Mouse (Mus musculus) forebrain, embryonic 11.5 days (tissue): ENCODE measurements around the gene Cacna2d4. TPM values are rescaled to one million over a fixed set of nuclear protein-coding genes. Genes with fewer than 3 reads are reported as not detected.
A peak's percentile ranks its signal among the peaks of the same experiment; 100 is the strongest.

Experiments
- ATAC-seq: fragments of 200-750 bp; cut with Nextera tagmentation; replicated peaks from 2 replicates; pipeline ENCODE4 v1.8.0; 2017; ENCODE audit warnings: moderate TSS enrichment; ENCODE audit not compliant: low FRiP score
- DNase-seq: peaks from one replicate; pipeline ENCODE4 v3.0.0-alpha.2; 2017; ENCODE audit warnings: low spot score
- H3K27ac ChIP-seq: fragments of 300-500 bp; sonication (generic); 2 replicates; pipeline ENCODE4 v1.5.1; 2014; ENCODE audit warnings: low read depth, low read length
- H3K27me3 ChIP-seq: fragments of 300-500 bp; sonication (generic); 2 replicates; pipeline ENCODE4 v1.6.1; 2014; ENCODE audit warnings: mild to moderate bottlenecking, low read length, mixed read lengths; ENCODE audit not compliant: control insufficient read depth, insufficient read depth
- H3K36me3 ChIP-seq: fragments of 300-500 bp; sonication (generic); 2 replicates; pipeline ENCODE4 v1.6.1; 2014; ENCODE audit warnings: mild to moderate bottlenecking, low read length, moderate library complexity, mixed read lengths; ENCODE audit not compliant: control insufficient read depth, insufficient read depth
- H3K4me1 ChIP-seq: fragments of 300-500 bp; sonication (generic); replicated peaks from 2 replicates; pipeline ENCODE4 v1.6.1; 2014; ENCODE audit warnings: low read length, mixed read lengths; ENCODE audit not compliant: control insufficient read depth, insufficient read depth
- H3K4me2 ChIP-seq: fragments of 300-500 bp; sonication (generic); 2 replicates; pipeline ENCODE4 v1.6.1; 2014; ENCODE audit warnings: low read depth, mild to moderate bottlenecking, low read length, moderate library complexity, mixed read lengths; ENCODE audit not compliant: severe bottlenecking
- H3K4me3 ChIP-seq: fragments of 300-500 bp; sonication (generic); 2 replicates; pipeline ENCODE4 v1.5.1; 2014; ENCODE audit warnings: low read depth, low read length
- H3K9ac ChIP-seq: fragments of 300-500 bp; sonication (generic); 2 replicates; pipeline ENCODE4 v1.6.1; 2014; ENCODE audit warnings: low read length
- H3K9me3 ChIP-seq: fragments of 300-500 bp; sonication (generic); 2 replicates; pipeline ENCODE4 v1.6.1; 2016; ENCODE audit warnings: low read length, mixed read lengths; ENCODE audit not compliant: control insufficient read depth
- WGBS: fragments of 180-500 bp; shearing (Covaris S2); extraction: QIAGEN DNeasy Blood & Tissue Kit; methylation state at CpG from one replicate; pipeline ENCODE4 v1.1.7; 2014; 5-methylcytosine and 5-hydroxymethylcytosine counted together
- polyA plus RNA-seq: library from polyadenylated mRNA; unstranded; fragments of >200 nt; fragmentation: Nextera tagmentation; extraction: Ambion mirVana; gene quantifications from 2 replicates; pipeline ENCODE4 v1.2.1, GENCODE M21; 2014

Gene Cacna2d4
- polyA plus RNA-seq, 1 experiment from 2014 or later: 0.05 TPM

- no peak overlapping the region for H3K27ac ChIP-seq
- peaks cover 11% of the 10 kb centered on the region for H3K4me1 ChIP-seq
- H3K9me3 ChIP-seq: no peaks in the 10 kb centered on the region
- peaks cover 30% of the 10 kb centered on the region for H3K27me3 ChIP-seq
- DNase-seq: no peak
- H3K36me3 ChIP-seq: no peaks in the 10 kb centered on the region
- no peak overlapping the region for H3K9ac ChIP-seq
- 3% methylated on average over 1 of the region's 1 CpGs for WGBS
- ATAC-seq: no peak
- H3K4me3 ChIP-seq: no peak overlapping the region
- no peak overlapping the region for H3K4me2 ChIP-seq
These were observed 95.8 kb downstream of the Cacna2d4 start for GRCm38 (mm10) chr6:119332111-119332510.

- H3K36me3 ChIP-seq: no peaks in the 10 kb centered on the region
- DNase-seq (no peak), ATAC-seq (no peak)
- no peaks in the 10 kb centered on the region for H3K9me3 ChIP-seq
- no peak overlapping the region for H3K27ac ChIP-seq
- H3K4me3 ChIP-seq: no peak overlapping the region
- peaks cover 26% of the 10 kb centered on the region for H3K27me3 ChIP-seq
- whole genome bisulfite sequencing: 33% methylated on average over 3 of the region's 3 CpGs
- no peak overlapping the region for H3K9ac ChIP-seq
- H3K4me2 ChIP-seq: no peak overlapping the region
- peaks cover 14% of the 10 kb centered on the region for H3K4me1 ChIP-seq
These were observed 96.9 kb downstream of the Cacna2d4 start for GRCm38 (mm10) chr6:119333202-119333601.

GRCm38 (mm10) chr6:119333831-119334230 is 97.5 kb downstream of the Cacna2d4 start:
- Histone ChIP-seq H3K27ac (no peak overlapping the region), H3K9ac (no peak overlapping the region), H3K4me2 (no peak overlapping the region), H3K36me3 (no peaks in the 10 kb centered on the region), H3K27me3 (peaks cover 26% of the 10 kb centered on the region), H3K4me3 (no peak overlapping the region), H3K4me1 (peaks cover 14% of the 10 kb centered on the region), H3K9me3 (no peaks in the 10 kb centered on the region)
- ATAC-seq: no peak
- no peak for DNase-seq
- WGBS: 40% methylated on average over 3 of the region's 3 CpGs

- no peak for DNase-seq
- Histone ChIP-seq H3K27ac (no peak overlapping the region), H3K9me3 (no peaks in the 10 kb centered on the region), H3K4me2 (no peak overlapping the region), H3K36me3 (no peaks in the 10 kb centered on the region), H3K4me3 (no peak overlapping the region), H3K27me3 (peaks cover 5% of the 10 kb centered on the region; the same call in 1 of the 2 replicates), H3K4me1 (peaks cover 3% of the 10 kb centered on the region; the same call in 1 of the 2 replicates), H3K9ac (no peak overlapping the region)
- ATAC-seq: no peak
- WGBS: 75% methylated on average over 7 of the region's 7 CpGs
These were observed 99.8 kb downstream of the Cacna2d4 start for GRCm38 (mm10) chr6:119336124-119336523.

GRCm38 (mm10) chr6:119337287-119337686 is 101.0 kb downstream of the Cacna2d4 start:
- 0 out of 2 replicates have a peak, but pooled peaks have one; percentile 24 for ATAC-seq
- Histone ChIP-seq H3K27me3 (no peaks in the 10 kb centered on the region), H3K9ac (no peak overlapping the region), H3K36me3 (no peaks in the 10 kb centered on the region), H3K4me2 (no peak overlapping the region), H3K27ac (no peak overlapping the region), H3K4me1 (peaks cover 3% of the 10 kb centered on the region; the same call in 1 of the 2 replicates), H3K4me3 (no peak overlapping the region), H3K9me3 (no peaks in the 10 kb centered on the region)
- DNase-seq: no peak
- WGBS: 79% methylated on average over 3 of the region's 3 CpGs

GRCm38 (mm10) chr6:119338121-119338912 is 102.0 kb downstream of the Cacna2d4 start:
- ATAC-seq (no peak), DNase-seq (no peak)
- H3K36me3 ChIP-seq: no peaks in the 10 kb centered on the region
- H3K9ac ChIP-seq: no peak overlapping the region
- 26% methylated on average over 11 of the region's 11 CpGs for WGBS
- no peak overlapping the region for H3K27ac ChIP-seq
- no peak overlapping the region for H3K4me2 ChIP-seq
- H3K9me3 ChIP-seq: no peaks in the 10 kb centered on the region
- no peaks in the 10 kb centered on the region for H3K27me3 ChIP-seq
- no peak overlapping the region for H3K4me3 ChIP-seq
- H3K4me1 ChIP-seq: peaks cover 3% of the 10 kb centered on the region; the same call in 1 of the 2 replicates

GRCm38 (mm10) chr6:119341409-119341808 is 105.1 kb downstream of the Cacna2d4 start:
- ATAC-seq (peak; percentile 75), DNase-seq (no peak)
- H3K9me3 ChIP-seq: no peaks in the 10 kb centered on the region
- H3K36me3 ChIP-seq: no peaks in the 10 kb centered on the region
- no peak overlapping the region for H3K4me2 ChIP-seq
- H3K27me3 ChIP-seq: no peaks in the 10 kb centered on the region
- H3K27ac ChIP-seq: no peak overlapping the region
- H3K9ac ChIP-seq: no peak overlapping the region
- no peak overlapping the region for H3K4me3 ChIP-seq
- H3K4me1 ChIP-seq: peaks cover 3% of the 10 kb centered on the region; the same call in 1 of the 2 replicates

DNA sequence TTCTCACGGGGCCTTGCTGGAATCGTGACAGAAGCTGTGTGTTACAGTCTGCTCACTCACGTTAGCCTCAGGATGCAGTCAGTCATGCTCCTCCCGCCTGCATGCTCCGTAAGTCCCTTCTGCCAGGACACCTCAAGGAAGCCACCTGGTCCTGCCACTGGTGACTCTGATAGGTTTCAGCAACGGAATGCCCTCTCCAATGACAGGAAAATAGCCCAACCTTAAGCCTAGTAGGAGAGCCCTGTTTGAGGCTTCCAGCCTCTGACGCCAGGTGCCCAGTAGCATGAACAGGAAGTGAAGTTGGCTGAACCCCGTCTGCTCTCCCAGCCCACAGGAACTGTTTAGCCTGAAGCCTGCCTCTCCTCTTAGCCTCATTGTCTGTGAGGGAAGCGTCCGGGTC is 109.9 kb downstream of the Cacna2d4 start:
- Histone ChIP-seq H3K9ac (no peak overlapping the region), H3K27ac (no peak overlapping the region)
- no peak for DNase-seq

GRCm38 (mm10) chr6:119347813-119348212 is 111.5 kb downstream of the Cacna2d4 start:
- Histone ChIP-seq H3K9ac (no peak overlapping the region), H3K4me1 (no peaks in the 10 kb centered on the region), H3K4me2 (no peak overlapping the region), H3K27me3 (no peaks in the 10 kb centered on the region), H3K36me3 (no peaks in the 10 kb centered on the region), H3K4me3 (no peak overlapping the region), H3K9me3 (no peaks in the 10 kb centered on the region), H3K27ac (no peak overlapping the region)
- 81% methylated on average over 5 of the region's 5 CpGs for WGBS
- DNase-seq (no peak), ATAC-seq (no peak)

More for the DNA sequence above, 109.9 kb downstream of the Cacna2d4 start:
- no peaks in the 10 kb centered on the region for H3K4me1 ChIP-seq
- H3K36me3 ChIP-seq: no peaks in the 10 kb centered on the region
- H3K27me3 ChIP-seq: no peaks in the 10 kb centered on the region
- 70% methylated on average over 10 of the region's 10 CpGs for WGBS
- no peaks in the 10 kb centered on the region for H3K9me3 ChIP-seq
- no peak for ATAC-seq
- H3K4me3 ChIP-seq: no peak overlapping the region
- H3K4me2 ChIP-seq: no peak overlapping the region
